15 mouse cellular contexts compared by ENCODE assay signal in the genomic region with DNA sequence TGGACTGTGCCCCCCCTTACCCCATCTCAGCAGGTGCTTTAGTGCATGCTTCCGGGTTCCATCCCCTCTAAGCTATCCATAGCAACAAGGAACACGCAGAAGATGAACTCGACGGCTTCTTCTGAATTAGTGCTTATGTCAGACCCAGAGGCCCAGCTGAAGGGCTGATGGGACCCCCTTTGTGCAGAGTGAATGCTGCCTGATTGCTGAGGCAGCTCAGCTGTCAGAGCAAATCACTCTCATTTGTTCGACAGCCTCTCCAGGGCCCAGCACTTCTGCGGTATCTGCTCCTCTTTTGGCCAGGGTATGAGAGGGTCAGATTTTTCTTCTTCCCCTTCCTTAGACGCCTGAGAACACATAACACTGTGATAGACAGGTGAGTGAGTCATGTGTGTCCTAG.
A peak's percentile ranks its signal among the peaks of the same experiment; 100 is the strongest.
DNase-seq lines count a peak whose midpoint lies in the region; ATAC-seq lines count a peak whose summit lies in the region.
"Had no signal": no experiment of that assay in that cellular context is flagged by ENCODE, and none has a peak within 500 bp of the region (broad histone marks: within the 10 kb centered on the region; RNA-seq: fewer than 3 reads in every experiment).

No protein-coding gene starts in this region.

- peaks cover 23% of the 10 kb centered on the region for H3K4me1 ChIP-seq in forebrain, embryonic 10.5 days
- H3K4me1 ChIP-seq in hindbrain, embryonic 12.5 days = peaks cover 4% of the 10 kb centered on the region
- H3K4me1 ChIP-seq in midbrain, embryonic 16.5 days (ENCODE audit: control insufficient read depth, insufficient read depth, low read length) = peaks cover 4% of the 10 kb centered on the region

- peak overlapping the region; percentile 58; the same call in 1 of the 2 replicates for H3K27ac ChIP-seq in forebrain, embryonic 10.5 days
- H3K27ac ChIP-seq in hindbrain, embryonic 12.5 days = no peak overlapping the region
- H3K27ac ChIP-seq in midbrain, embryonic 16.5 days (ENCODE audit: low read length) = no peak overlapping the region
- H3K27ac ChIP-seq: embryonic facial prominence, embryonic 15.5 days; liver, embryonic 14.5 days had no signal

- H3K27me3 ChIP-seq in forebrain, embryonic 10.5 days (ENCODE audit: poor library complexity, severe bottlenecking) = no peaks in the 10 kb centered on the region
- peaks cover 39% of the 10 kb centered on the region for H3K27me3 ChIP-seq in hindbrain, embryonic 12.5 days
- H3K27me3 ChIP-seq in midbrain, embryonic 16.5 days (ENCODE audit: control insufficient read depth, insufficient read depth, low read depth, low read length) = no peaks in the 10 kb centered on the region
- H3K27me3 ChIP-seq: embryonic facial prominence, embryonic 15.5 days had no signal

- no peaks in the 10 kb centered on the region for H3K36me3 ChIP-seq in forebrain, embryonic 10.5 days (replicated peaks)
- H3K36me3 ChIP-seq in hindbrain, embryonic 12.5 days = no peaks in the 10 kb centered on the region
- no peaks in the 10 kb centered on the region for H3K36me3 ChIP-seq in midbrain, embryonic 16.5 days (ENCODE audit: control insufficient read depth, insufficient read depth, low read length)
- H3K36me3 ChIP-seq: embryonic facial prominence, embryonic 15.5 days had no signal

- no peak overlapping the region for H3K4me3 ChIP-seq in forebrain, embryonic 10.5 days
- no peak overlapping the region for H3K4me3 ChIP-seq in hindbrain, embryonic 12.5 days
- no peak overlapping the region for H3K4me3 ChIP-seq in midbrain, embryonic 16.5 days (ENCODE audit: low read depth, low read length)
- H3K4me3 ChIP-seq: embryonic facial prominence, embryonic 15.5 days had no signal

- H3K9me3 ChIP-seq in forebrain, embryonic 10.5 days = peaks cover 8% of the 10 kb centered on the region; the same call in 1 of the 2 replicates
- no peaks in the 10 kb centered on the region; the same call in 1 of the 2 replicates for H3K9me3 ChIP-seq in hindbrain, embryonic 12.5 days (replicated peaks)
- no peaks in the 10 kb centered on the region for H3K9me3 ChIP-seq in midbrain, embryonic 16.5 days (replicated peaks; ENCODE audit: control insufficient read depth, low read length, poor library complexity, severe bottlenecking)
- H3K9me3 ChIP-seq: embryonic facial prominence, embryonic 15.5 days had no signal

- H3K9ac ChIP-seq in hindbrain, embryonic 12.5 days = no peak overlapping the region
- H3K9ac ChIP-seq in midbrain, embryonic 16.5 days (ENCODE audit: low read depth, low read length) = no peak overlapping the region
- H3K9ac ChIP-seq: embryonic facial prominence, embryonic 15.5 days; liver, embryonic 14.5 days had no signal

- WGBS in forebrain, embryonic 10.5 days = 45% methylated on average over 7 of the region's 7 CpGs
- 30% methylated on average over 7 of the region's 7 CpGs for WGBS in hindbrain, embryonic 12.5 days
- WGBS in midbrain, embryonic 16.5 days = 13% methylated on average over 7 of the region's 7 CpGs

- DNase-seq in embryo, embryonic 10.5 days (ENCODE audit: low spot score) = peak; percentile 64
- no peak for DNase-seq in forebrain, embryonic 10.5 days (ENCODE audit: extremely low spot score, low spot score)
- DNase-seq in layer of hippocampus, adult 18-20 months (ENCODE audit: low spot score in 2 of 2) = no peak
- no peak for DNase-seq in kidney, adult 8-10 months
- DNase-seq in heart, adult 8-10 months (ENCODE audit: low spot score) = no peak
- DNase-seq: cerebellum, adult 18-20 months; heart, postnatal 14 days; kidney, postnatal 4 days; lung, postnatal 10 days; right cerebral cortex, postnatal 4 days had no signal

- peak; percentile 75 for ATAC-seq in hindbrain, embryonic 12.5 days (ENCODE audit: low FRiP score)
- peak; percentile 50 for ATAC-seq in midbrain, embryonic 16.5 days
- ATAC-seq: intestine, postnatal 0 days had no signal

- H3K4me2 ChIP-seq in hindbrain, embryonic 12.5 days (replicated peaks) = no peak overlapping the region
- no peak overlapping the region for H3K4me2 ChIP-seq in midbrain, embryonic 16.5 days (ENCODE audit: low read length)
- H3K4me2 ChIP-seq: embryonic facial prominence, embryonic 15.5 days had no signal
